ENCODE assay signal across 8 mouse cellular contexts in genomic region chr3:103859851-103860391, GRCm38 (mm10). TPM values are rescaled to one million over a fixed set of nuclear protein-coding genes. Genes with fewer than 3 reads are reported as not detected.
DNase-seq lines count a peak whose midpoint lies in the region; ATAC-seq and TF ChIP-seq lines count a peak whose summit lies in the region.

No protein-coding gene starts in this region.

- TF ChIP-seq POLR2A in brain, embryonic 14.5 days (IDR thresholded peaks at IDR 0.05; ENCODE audit: borderline replicate concordance, extremely low read depth, insufficient read depth, insufficient read length, poor library complexity, severe bottlenecking): no peak

- no peaks in the 10 kb centered on the region for H3K27me3 ChIP-seq in intestine, embryonic 16.5 days (replicated peaks; ENCODE audit: control insufficient read depth, insufficient read depth, low read length)
- no peaks in the 10 kb centered on the region for H3K27me3 ChIP-seq in intestine, postnatal 0 days (replicated peaks; ENCODE audit: control insufficient read depth, insufficient read depth, low read length)

- peak; percentile 53 for DNase-seq in brain, embryonic 14.5 days (ENCODE audit: low read depth)
- DNase-seq in kidney, postnatal 4 days: peak; percentile 5 to 26
- peak; percentile 94 for DNase-seq in naive thymus-derived CD4-positive, alpha-beta T cell, adult 2 months (ENCODE audit: low read depth)
- DNase-seq in urinary bladder, postnatal 25 days (ENCODE audit: low spot score): no peak
- no peak for DNase-seq in cerebellum, postnatal 10 days
- DNase-seq in testis, postnatal 10 days (ENCODE audit: low spot score): no peak

- H3K9me3 ChIP-seq in intestine, embryonic 16.5 days (ENCODE audit: control insufficient read depth, low read length): no peaks in the 10 kb centered on the region
- H3K9me3 ChIP-seq in intestine, postnatal 0 days (ENCODE audit: control insufficient read depth): no peaks in the 10 kb centered on the region

- WGBS in intestine, embryonic 16.5 days: 62% methylated on average over 6 of the region's 6 CpGs
- WGBS in intestine, postnatal 0 days: 69% methylated on average over 6 of the region's 6 CpGs

- no peak for TF ChIP-seq CTCF in intestine, postnatal 0 days (IDR thresholded peaks at IDR 0.05; ENCODE audit: low read depth)
- TF ChIP-seq CTCF in brain, embryonic 14.5 days (IDR thresholded peaks at IDR 0.05; ENCODE audit: borderline replicate concordance, extremely low read depth, insufficient read depth, insufficient read length): no peak

- H3K9ac ChIP-seq in intestine, embryonic 16.5 days (ENCODE audit: low read depth, low read length): no peak overlapping the region
- no peak overlapping the region for H3K9ac ChIP-seq in intestine, postnatal 0 days (ENCODE audit: low read depth, low read length)

- no peak overlapping the region for H3K4me2 ChIP-seq in intestine, embryonic 16.5 days (ENCODE audit: low read depth, low read length)
- H3K4me2 ChIP-seq in intestine, postnatal 0 days (replicated peaks; ENCODE audit: low read depth): no peak overlapping the region

- H3K4me3 ChIP-seq in intestine, embryonic 16.5 days (ENCODE audit: low read length): no peak overlapping the region
- H3K4me3 ChIP-seq in intestine, postnatal 0 days (ENCODE audit: low read depth, low read length): no peak overlapping the region

- no peaks in the 10 kb centered on the region for H3K4me1 ChIP-seq in intestine, embryonic 16.5 days (ENCODE audit: control insufficient read depth, insufficient read depth, low read length)
- H3K4me1 ChIP-seq in intestine, postnatal 0 days (replicated peaks; ENCODE audit: control insufficient read depth, insufficient read depth, low read length): no peaks in the 10 kb centered on the region

- ATAC-seq in intestine, embryonic 16.5 days: 0 out of 2 replicates have a peak, but pooled peaks have one; percentile 23
- ATAC-seq in intestine, postnatal 0 days: no peak

- H3K36me3 ChIP-seq in intestine, embryonic 16.5 days (ENCODE audit: control insufficient read depth, insufficient read depth, low read length): no peaks in the 10 kb centered on the region
- H3K36me3 ChIP-seq in intestine, postnatal 0 days (ENCODE audit: control insufficient read depth, insufficient read depth): no peaks in the 10 kb centered on the region

- H3K27ac ChIP-seq in intestine, embryonic 16.5 days (ENCODE audit: low read length): no peak overlapping the region
- H3K27ac ChIP-seq in intestine, postnatal 0 days (ENCODE audit: low read depth, low read length): no peak overlapping the region

RNA-seq across cellular contexts. Expression of gene Ptpn22, which starts 0.3 kb away (rescaled TPM):
- 2.2 and 2.8 TPM in 2 replicates for polyA plus RNA-seq in intestine, embryonic 16.5 days (2015; fragmentation: Nextera tagmentation; extraction: Ambion mirVana)
- 1.5 TPM in 2 replicates for polyA plus RNA-seq in intestine, postnatal 0 days (2015; fragmentation: Nextera tagmentation; extraction: Ambion mirVana)
- 0.37 and 0.50 TPM in 2 replicates for polyA plus RNA-seq in brain, embryonic 14.5 days (2012; rRNA removed)

RNA-seq across cellular contexts. Expression of gene Bcl2l15, which starts 27.5 kb away (rescaled TPM):
- 14.2 and 22.4 TPM in 2 replicates for polyA plus RNA-seq in intestine, embryonic 16.5 days (2015; fragmentation: Nextera tagmentation; extraction: Ambion mirVana)
- polyA plus RNA-seq in intestine, postnatal 0 days (2015; fragmentation: Nextera tagmentation; extraction: Ambion mirVana): 27.1 and 31.6 TPM in 2 replicates
- polyA plus RNA-seq in brain, embryonic 14.5 days (2012; rRNA removed): 1.4 and 1.6 TPM in 2 replicates

RNA-seq across cellular contexts. Expression of gene Gm43064, which starts 50.5 kb away (rescaled TPM):
- 0.45 and 0.69 TPM in 2 replicates for polyA plus RNA-seq in intestine, embryonic 16.5 days (2015; fragmentation: Nextera tagmentation; extraction: Ambion mirVana)
- 0.18 TPM in 1 of 2 replicates, not detected in the other for polyA plus RNA-seq in intestine, postnatal 0 days (2015; fragmentation: Nextera tagmentation; extraction: Ambion mirVana)
- polyA plus RNA-seq in brain, embryonic 14.5 days (2012; rRNA removed): 0.53 and 0.66 TPM in 2 replicates

RNA-seq across cellular contexts. Expression of gene Ap4b1, which starts 50.6 kb away (rescaled TPM):
- 21.0 and 21.8 TPM in 2 replicates for polyA plus RNA-seq in intestine, embryonic 16.5 days (2015; fragmentation: Nextera tagmentation; extraction: Ambion mirVana)
- polyA plus RNA-seq in intestine, postnatal 0 days (2015; fragmentation: Nextera tagmentation; extraction: Ambion mirVana): 12.6 and 12.9 TPM in 2 replicates
- 20.8 and 25.0 TPM in 2 replicates for polyA plus RNA-seq in brain, embryonic 14.5 days (2012; rRNA removed)

RNA-seq across cellular contexts. Expression of gene Dclre1b, which starts 50.7 kb away (rescaled TPM):
- polyA plus RNA-seq in intestine, embryonic 16.5 days (2015; fragmentation: Nextera tagmentation; extraction: Ambion mirVana): 19.1 and 21.1 TPM in 2 replicates
- polyA plus RNA-seq in intestine, postnatal 0 days (2015; fragmentation: Nextera tagmentation; extraction: Ambion mirVana): 10.2 and 13.3 TPM in 2 replicates
- 12.5 and 14.4 TPM in 2 replicates for polyA plus RNA-seq in brain, embryonic 14.5 days (2012; rRNA removed)

Comparison
In these comparisons a context has a peak if more than half of its experiments do, and no peak if none do; other contexts are left out.
1. DNase-seq: peak in brain, embryonic 14.5 days (single experiment), kidney, postnatal 4 days (2 of 2) and naive thymus-derived CD4-positive, alpha-beta T cell, adult 2 months (single experiment); none in urinary bladder, postnatal 25 days (single experiment), cerebellum, postnatal 10 days (0 of 2) and testis, postnatal 10 days (single experiment).